Mouse (Mus musculus) CH12.LX (cell line): ENCODE data around the gene Gm8439. TPM values are rescaled to one million over a fixed set of nuclear protein-coding genes. Genes with fewer than 3 reads are reported as not detected.

Source experiments
- DNase-seq: peaks from one replicate; pipeline ENCODE4 v3.0.0-alpha.2; 2013; ENCODE audit errors: extremely low read depth
- H3K27ac ChIP-seq: 2 replicates; pipeline ENCODE4 v1.5.1; 2012; ENCODE audit warnings: low read depth, mild to moderate bottlenecking, control low read depth, moderate library complexity; ENCODE audit not compliant: insufficient read depth
- H3K27me3 ChIP-seq: replicated peaks from 2 replicates; pipeline ENCODE3; 2012; ENCODE audit warnings: inconsistent platforms
- H3K36me3 ChIP-seq, 2 experiments: replicated peaks in 1 of 2; 2 replicates each; pipeline versions ENCODE3 to v1.6.1; 2012; ENCODE audit warnings: inconsistent platforms in 1 of 2, low read length in 1 of 2, mild to moderate bottlenecking in 1 of 2, mixed read lengths in 1 of 2, moderate library complexity in 1 of 2; ENCODE audit not compliant: control insufficient read depth in 1 of 2, insufficient read depth in 1 of 2
- H3K4me1 ChIP-seq, 2 experiments: 2 replicates each; pipeline ENCODE4 v1.6.1; 2012; ENCODE audit warnings: inconsistent platforms in 1 of 2, moderate library complexity in 1 of 2; ENCODE audit not compliant: insufficient read depth in 2 of 2, control insufficient read depth in 1 of 2
- H3K4me2 ChIP-seq: 2 replicates; pipeline ENCODE4 v1.6.1; 2012; ENCODE audit warnings: low read depth, mild to moderate bottlenecking, control low read depth; ENCODE audit not compliant: poor library complexity, insufficient read depth, severe bottlenecking
- H3K4me3 ChIP-seq, 3 experiments: fragments of 150-350 bp in 1 of 3; sonication (generic) in 1 of 3; replicated peaks in 1 of 3; 2 replicates each; pipeline versions ENCODE3 to v1.5.1; 2011 to 2012; ENCODE audit warnings: low read depth in 2 of 3, low read length in 2 of 3, mild to moderate bottlenecking in 2 of 3, moderate library complexity in 2 of 3, control low read depth in 1 of 3, improper control_type of control experiment in 1 of 3, inconsistent platforms in 1 of 3, mixed read lengths in 1 of 3; ENCODE audit not compliant: poor library complexity in 1 of 3
- H3K79me2 ChIP-seq: replicated peaks from 2 replicates; pipeline ENCODE4 v1.6.1; 2012; ENCODE audit warnings: mild to moderate bottlenecking, moderate library complexity; ENCODE audit not compliant: control insufficient read depth, poor library complexity, insufficient read depth, severe bottlenecking; ENCODE audit errors: extremely low read depth
- H3K9ac ChIP-seq: 2 replicates; pipeline ENCODE4 v1.6.1; 2012; ENCODE audit warnings: low read depth, mild to moderate bottlenecking, control low read depth, moderate library complexity; ENCODE audit not compliant: insufficient read depth
- H3K9me3 ChIP-seq: replicated peaks from 2 replicates; pipeline ENCODE3; 2012; ENCODE audit warnings: low read length, inconsistent platforms, mixed read lengths
- BHLHE40 ChIP-seq: IDR thresholded peaks from 2 replicates; pipeline ENCODE4 v1.6.1; 2011; ENCODE audit warnings: mild to moderate bottlenecking, low read depth, low read length, improper control_type of control experiment
- IRF4 ChIP-seq: IDR thresholded peaks from 2 replicates; pipeline ENCODE4 v1.6.1; 2014; ENCODE audit warnings: low read depth, mild to moderate bottlenecking, inconsistent platforms, low read length, improper control_type of control experiment
- JUN ChIP-seq: IDR thresholded peaks from 2 replicates; pipeline ENCODE4 v1.6.1; 2011; ENCODE audit warnings: low read depth, mild to moderate bottlenecking, low read length, improper control_type of control experiment, moderate library complexity; ENCODE audit not compliant: insufficient read depth
- JUND ChIP-seq: conservative IDR thresholded peaks from 2 replicates; pipeline ENCODE4 v1.6.1; 2011; ENCODE audit warnings: low read depth, low read length, improper control_type of control experiment
- KAT2A ChIP-seq: IDR thresholded peaks from 2 replicates; pipeline ENCODE4 v1.6.1; 2012; ENCODE audit warnings: low read length, improper control_type of control experiment, inconsistent platforms; ENCODE audit not compliant: insufficient replicate concordance
- MEF2A ChIP-seq: IDR thresholded peaks from 2 replicates; pipeline ENCODE4 v1.6.1; 2014; ENCODE audit warnings: low read depth, mild to moderate bottlenecking, inconsistent platforms, low read length, improper control_type of control experiment, borderline replicate concordance
- MXI1 ChIP-seq: IDR thresholded peaks from 2 replicates; pipeline ENCODE4 v1.6.1; 2011; ENCODE audit warnings: mild to moderate bottlenecking, low read depth, low read length, improper control_type of control experiment
- MYC ChIP-seq: IDR thresholded peaks from 2 replicates; pipeline ENCODE4 v1.6.1; 2011; ENCODE audit warnings: low read depth, mild to moderate bottlenecking, improper control_type of control experiment, low read length
- NELFE ChIP-seq: IDR thresholded peaks from 2 replicates; pipeline ENCODE4 v1.6.1; 2011; ENCODE audit warnings: low read depth, low read length, improper control_type of control experiment
- UBTF ChIP-seq: IDR thresholded peaks from 2 replicates; pipeline ENCODE4 v1.6.1; 2012; ENCODE audit warnings: low read depth, mild to moderate bottlenecking, inconsistent platforms, low read length, improper control_type of control experiment, moderate library complexity
- USF1 ChIP-seq: IDR thresholded peaks from 2 replicates; pipeline ENCODE4 v1.6.1; 2014; ENCODE audit warnings: low read depth, mild to moderate bottlenecking, inconsistent platforms, low read length, improper control_type of control experiment
- USF2 ChIP-seq: conservative IDR thresholded peaks from 2 replicates; pipeline ENCODE4 v1.6.1; 2011; ENCODE audit warnings: low read depth, low read length, improper control_type of control experiment
- ZC3H11A ChIP-seq: IDR thresholded peaks from 2 replicates; pipeline ENCODE4 v1.6.1; 2012; ENCODE audit warnings: low read depth, mild to moderate bottlenecking, inconsistent platforms, low read length, improper control_type of control experiment
- ZNF384 ChIP-seq: IDR thresholded peaks from 2 replicates; pipeline ENCODE4 v1.6.1; 2012; ENCODE audit warnings: low read depth, low read length, improper control_type of control experiment, inconsistent platforms
- dilution Hi-C: fragments of 300-500 bp; cut with MboI; formaldehyde crosslinking; loops from 2 replicates; pipeline ENCODE4 v1.14.3; 2020; ENCODE audit warnings: low sequenced_read_pairs; ENCODE audit not compliant: extremely low pct_unique_long_range_greater_than_20kb, extremely low pct_ligation_motif_present
- in situ Hi-C: fragments of 300-500 bp; cut with MboI; formaldehyde crosslinking; loops from 3 replicates; pipeline ENCODE4 v1.14.3; 2019; ENCODE audit warnings: low sequenced_read_pairs, low pct_ligation_motif_present, low pct_unique_long_range_greater_than_20kb, mixed read lengths
- polyA plus RNA-seq: library from polyadenylated mRNA; unstranded; fragments of >175 nt; gene quantifications from 2 replicates; pipeline ENCODE4 v1.2.1, GENCODE M21; 2012; ENCODE audit warnings: low read depth; ENCODE audit not compliant: insufficient read length
- total RNA-seq, 2 experiments: library from RNA; depleted of rRNA; stranded (reverse); fragments of 300-350 nt in 1 of 2; fragments of >200 nt in 1 of 2; gene quantifications; 2 replicates each; pipeline ENCODE4 v1.2.3; 2012 to 2014

The Gm8439 gene
- total and polyA plus RNA-seq, 3 experiments = not detected

GRCm38 (mm10) chr4:120643899-120644298 is 55.4 kb downstream of the Gm8439 start:
- dilution Hi-C loops = no loop called here

GRCm38 (mm10) chr4:120649369-120650207 is 61.0 kb downstream of the Gm8439 start:
- peaks cover 6% of the 10 kb centered on the region for H3K27me3 ChIP-seq
- H3K4me3 ChIP-seq = no peak overlapping the region
- H3K9ac ChIP-seq = no peak overlapping the region
- H3K4me1 ChIP-seq = no peaks in the 10 kb centered on the region
- no peak overlapping the region for H3K4me2 ChIP-seq
- in situ Hi-C loops (no loop called here), dilution Hi-C loops (no loop called here)
- H3K79me2 ChIP-seq = no peaks in the 10 kb centered on the region
- H3K27ac ChIP-seq = no peak overlapping the region
- no peak for TF ChIP-seq JUN
- TF ChIP-seq KAT2A = no peak
- TF ChIP-seq IRF4 = no peak
- TF ChIP-seq ZC3H11A = no peak
- no peak for TF ChIP-seq ZNF384
- no peak for TF ChIP-seq USF1
- no peak for TF ChIP-seq BHLHE40
- no peak for TF ChIP-seq JUND
- no peak for TF ChIP-seq MYC
- no peak for TF ChIP-seq MEF2A
- TF ChIP-seq NELFE = no peak
- TF ChIP-seq USF2 = no peak
- TF ChIP-seq MXI1 = no peak
- no peak for DNase-seq
- H3K9me3 ChIP-seq = no peaks in the 10 kb centered on the region
- no peaks in the 10 kb centered on the region for H3K36me3 ChIP-seq

More at GRCm38 (mm10) chr4:120643899-120644298, 55.4 kb downstream of the Gm8439 start:
- Histone ChIP-seq H3K36me3 (no peaks in the 10 kb centered on the region), H3K27me3 (no peaks in the 10 kb centered on the region), H3K27ac (no peak overlapping the region), H3K4me3 (no peak overlapping the region)
- in situ Hi-C loops = no loop called here
- TF ChIP-seq UBTF = no peak
- TF ChIP-seq KAT2A = no peak
- TF ChIP-seq USF1 = no peak
- TF ChIP-seq, all 38 proteins: peak for 0
- H3K79me2 ChIP-seq = no peaks in the 10 kb centered on the region
- H3K9ac ChIP-seq = no peak overlapping the region
- no peak overlapping the region for H3K4me2 ChIP-seq
- no peak for DNase-seq
- H3K4me1 ChIP-seq = no peaks in the 10 kb centered on the region
- no peaks in the 10 kb centered on the region for H3K9me3 ChIP-seq
